Mouse (Mus musculus) thymus, postnatal 14 days (tissue): ENCODE data around the gene Rps6ka2.
"Not testable (repeated sequence)": the region's sequence is repeated elsewhere in the genome, so short reads cannot be mapped to it uniquely, and the experiment has no call there.

Experiments used
- DNase-seq: peaks from one replicate; pipeline ENCODE4 v3.0.0; 2021

Rps6ka2 gene

GRCm38 (mm10) chr17:7271522-7272134, 101.7 kb downstream of the Rps6ka2 start:
- DNase-seq = no peak

- DNase-seq = no peak
These were observed 103.1 kb downstream of the Rps6ka2 start for GRCm38 (mm10) chr17:7273054-7273453.

GRCm38 (mm10) chr17:7273785-7274184, 103.9 kb downstream of the Rps6ka2 start:
- DNase-seq = no peak

- DNase-seq = no peak
These were observed 108.9 kb downstream of the Rps6ka2 start for GRCm38 (mm10) chr17:7278702-7279242.

GRCm38 (mm10) chr17:7279251-7279650, 109.3 kb downstream of the Rps6ka2 start:
- no peak for DNase-seq

GRCm38 (mm10) chr17:7284297-7284910, 114.5 kb downstream of the Rps6ka2 start:
- DNase-seq = no peak

GRCm38 (mm10) chr17:7285292-7285691, 115.4 kb downstream of the Rps6ka2 start:
- no peak for DNase-seq

- no peak for DNase-seq
These were observed 116.6 kb downstream of the Rps6ka2 start for GRCm38 (mm10) chr17:7286422-7287050.

- no peak for DNase-seq
These were observed 122.2 kb downstream of the Rps6ka2 start for GRCm38 (mm10) chr17:7292012-7292684.

- peak; percentile 23 for DNase-seq
These were observed 136.6 kb downstream of the Rps6ka2 start for GRCm38 (mm10) chr17:7306278-7307196.

- DNase-seq = not testable (repeated sequence)
These were observed 145.9 kb downstream of the Rps6ka2 start for GRCm38 (mm10) chr17:7315693-7316382.

- DNase-seq = not testable (repeated sequence)
These were observed 149.9 kb downstream of the Rps6ka2 start for GRCm38 (mm10) chr17:7319789-7320188.

GRCm38 (mm10) chr17:7324346-7324745, 154.4 kb downstream of the Rps6ka2 start, which contains the start of gene Tcp10a:
Gene Tcp10a (plus strand): TSS chr17:7324646.
- DNase-seq = not testable (repeated sequence)

- not testable (repeated sequence) for DNase-seq
These were observed 156.5 kb downstream of the Rps6ka2 start for GRCm38 (mm10) chr17:7326415-7326814.

GRCm38 (mm10) chr17:7332745-7333144, 162.8 kb downstream of the Rps6ka2 start:
- DNase-seq = not testable (repeated sequence)

GRCm38 (mm10) chr17:7337381-7337780, 167.5 kb downstream of the Rps6ka2 start:
- DNase-seq = not testable (repeated sequence)

- DNase-seq = not testable (repeated sequence)
These were observed 178.8 kb downstream of the Rps6ka2 start for GRCm38 (mm10) chr17:7348765-7349164.

GRCm38 (mm10) chr17:7352596-7352995, 182.7 kb downstream of the Rps6ka2 start, which contains the start of gene Ttll2:
Gene Ttll2 (minus strand): TSS chr17:7352696.
- DNase-seq = not testable (repeated sequence)
